Mouse (Mus musculus) bone marrow macrophage, adult 2 months (primary cell): Measurements from ENCODE around the gene Olfr901. TPM values are rescaled to one million over a fixed set of nuclear protein-coding genes. Genes with fewer than 3 reads are reported as not detected.
"Not testable (repeated sequence)": the region's sequence is repeated elsewhere in the genome, so short reads cannot be mapped to it uniquely, and the experiment has no call there.

Experiments
- H3K27ac ChIP-seq: 2 replicates; pipeline ENCODE4 v1.5.1; 2012; ENCODE audit warnings: low read depth, low read length; ENCODE audit not compliant: insufficient read depth
- H3K4me1 ChIP-seq: 2 replicates; pipeline ENCODE4 v1.6.1; 2012; ENCODE audit warnings: low read length; ENCODE audit not compliant: control insufficient read depth, insufficient read depth
- H3K4me3 ChIP-seq: 2 replicates; pipeline ENCODE4 v1.5.1; 2012; ENCODE audit warnings: mild to moderate bottlenecking, low read length, moderate library complexity; ENCODE audit not compliant: insufficient read depth
- CTCF ChIP-seq: IDR thresholded peaks from 2 replicates; pipeline ENCODE4 v1.5.1; 2012; ENCODE audit warnings: low read depth, mild to moderate bottlenecking, low read length, moderate library complexity
- POLR2A ChIP-seq: IDR thresholded peaks from 2 replicates; pipeline ENCODE4 v1.6.1; 2012; ENCODE audit warnings: mild to moderate bottlenecking, low read depth, low read length, borderline replicate concordance
- polyA plus RNA-seq: library from polyadenylated mRNA; stranded (reverse); fragments of >200 nt; gene quantifications from 2 replicates; pipeline ENCODE4 v1.2.4, GENCODE M21; 2012; ENCODE audit not compliant: missing spikeins, insufficient read depth, insufficient read length

Gene Olfr901
- polyA plus RNA-seq = not detected in 2 replicates

DNA sequence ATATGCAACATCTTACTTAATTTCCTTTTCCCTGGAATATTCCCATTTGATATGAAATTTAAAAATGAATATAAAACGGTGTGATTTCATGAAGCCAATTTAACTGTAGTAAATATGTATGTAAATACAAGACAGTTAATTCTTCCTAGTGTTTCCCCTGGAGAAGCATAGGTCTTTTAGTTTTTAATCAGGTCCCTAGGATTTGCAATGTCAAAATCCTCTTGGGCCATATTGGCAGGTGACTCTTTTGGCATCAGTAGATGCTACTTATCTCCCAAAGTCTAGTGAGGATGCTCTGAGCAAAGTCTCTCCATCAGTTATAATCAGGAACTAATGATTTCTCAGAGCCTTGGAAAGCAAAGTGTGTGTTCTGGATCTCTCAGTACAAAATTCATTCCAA is at the start of gene Olfr901:
Gene Olfr901 (plus strand): TSS at position 301 of the 400 bp plus-strand sequence.
- H3K4me3 ChIP-seq = no peak within 1 kb of the TSS
- TF ChIP-seq CTCF (no peak), POLR2A (no peak)
- no peak within 1 kb of the TSS for H3K27ac ChIP-seq
- no peaks in the 10 kb centered on the region for H3K4me1 ChIP-seq

DNA sequence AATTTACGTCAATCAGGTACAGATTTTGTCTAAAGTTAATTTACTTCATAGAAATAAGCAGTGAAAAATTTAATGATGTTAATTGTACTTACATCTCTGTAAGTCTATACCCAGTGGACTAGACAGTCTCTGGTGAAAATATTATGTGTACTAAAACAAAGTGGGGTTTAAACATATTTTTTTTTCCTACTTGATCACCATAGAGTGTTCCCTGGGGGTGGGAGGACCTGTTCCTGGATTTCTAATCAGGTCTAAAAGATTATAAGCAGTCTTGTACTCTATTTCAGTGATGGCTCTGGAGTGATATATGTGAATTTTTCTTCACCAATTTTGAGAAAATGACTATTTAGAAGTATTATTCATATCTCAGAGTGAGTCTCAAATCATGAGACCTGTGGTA is 27.9 kb upstream of the Olfr901 start, which contains the start of gene Olfr147:
Gene Olfr147 (plus strand): TSS at position 301 of the 400 bp plus-strand sequence.
- TF ChIP-seq CTCF (no peak), POLR2A (no peak)
- H3K4me3 ChIP-seq = no peak within 1 kb of the TSS
- no peaks in the 10 kb centered on the region for H3K4me1 ChIP-seq
- H3K27ac ChIP-seq = no peak within 1 kb of the TSS

DNA sequence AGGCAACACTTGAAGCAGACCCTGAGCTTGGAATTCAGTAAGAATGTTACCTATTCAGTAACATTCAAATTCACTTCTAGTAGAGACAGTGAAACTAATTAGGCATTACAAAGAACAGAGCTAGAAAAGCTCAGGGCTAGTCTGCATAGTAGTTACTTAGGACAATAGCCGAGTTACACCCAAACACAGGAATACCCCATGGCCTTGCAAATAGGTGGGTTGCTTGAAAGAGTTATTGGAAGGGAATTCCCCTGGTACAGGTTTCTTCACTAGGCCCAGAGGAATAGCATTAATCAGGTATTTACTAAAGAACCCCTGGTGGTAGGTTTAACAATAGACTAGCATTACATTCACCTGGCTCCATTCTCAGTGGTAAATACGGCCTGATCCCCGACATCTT is 21.8 kb upstream of the Olfr901 start:
- H3K4me3 ChIP-seq, H3K27ac ChIP-seq, H3K4me1 ChIP-seq: not testable (repeated sequence)

DNA sequence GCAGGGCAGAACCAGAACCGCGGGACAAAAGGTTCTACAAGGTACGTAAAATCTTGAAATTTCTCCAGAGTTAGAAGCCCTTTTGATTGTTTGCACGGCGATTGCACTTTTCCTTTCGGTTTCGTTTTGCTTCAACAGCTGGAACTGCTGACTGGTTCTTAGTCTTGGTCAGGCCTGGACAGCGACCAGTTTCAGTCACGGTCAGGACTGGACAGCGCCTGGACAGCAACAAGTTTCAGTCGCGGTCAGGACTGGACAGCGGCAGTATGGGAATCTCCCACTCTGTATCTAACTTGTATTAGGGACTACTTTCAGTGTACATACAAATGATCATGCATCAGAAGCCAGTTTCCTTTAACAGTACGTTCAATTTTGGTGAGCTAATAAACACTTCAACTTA is 15.8 kb upstream of the Olfr901 start:
- H3K4me3 ChIP-seq, H3K4me1 ChIP-seq, H3K27ac ChIP-seq: not testable (repeated sequence)

DNA sequence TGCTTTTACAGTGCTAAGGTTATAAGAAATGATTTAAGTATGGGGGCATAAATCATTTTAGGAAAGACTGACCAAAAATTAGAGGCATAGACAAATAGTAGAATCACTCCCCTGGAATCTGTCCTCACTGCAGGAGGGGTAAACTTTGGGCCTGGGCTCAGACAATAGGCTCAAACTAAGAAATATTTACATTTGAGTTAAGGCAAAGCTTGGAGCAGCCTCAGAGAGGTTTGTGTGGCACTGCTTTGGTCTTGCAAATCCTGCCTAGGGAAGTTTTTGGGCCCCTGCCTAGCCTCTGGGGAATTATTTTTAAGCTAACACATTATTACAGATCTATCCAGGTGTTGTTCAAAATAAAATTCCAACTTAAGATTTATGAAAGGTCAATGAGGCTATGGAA is 5.5 kb upstream of the Olfr901 start:
- TF ChIP-seq CTCF (no peak), POLR2A (no peak)
- no peaks in the 10 kb centered on the region for H3K4me1 ChIP-seq
- no peak overlapping the region for H3K4me3 ChIP-seq
- no peak overlapping the region for H3K27ac ChIP-seq

DNA sequence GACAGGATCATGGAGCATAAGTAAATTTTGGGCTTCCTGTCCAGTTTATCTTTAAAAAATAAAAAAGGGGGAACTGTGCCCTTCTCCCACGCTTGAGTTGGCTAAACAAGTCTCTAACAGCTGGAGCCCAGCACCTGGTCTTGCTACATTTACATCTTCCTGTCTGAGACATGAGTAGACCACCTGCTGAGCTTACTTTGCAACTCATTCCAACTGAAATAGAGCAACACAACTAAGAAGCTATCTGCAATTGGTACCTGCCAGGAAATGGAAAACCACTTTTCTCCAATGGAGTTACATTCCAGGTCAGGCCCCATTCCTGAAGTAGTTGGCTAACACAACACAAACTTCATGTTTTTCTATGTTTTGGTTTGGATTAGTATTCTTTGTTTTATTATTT is 2.2 kb upstream of the Olfr901 start:
- H3K4me3 ChIP-seq = no peak overlapping the region
- TF ChIP-seq CTCF (no peak), POLR2A (no peak)
- H3K4me1 ChIP-seq = no peaks in the 10 kb centered on the region
- no peak overlapping the region for H3K27ac ChIP-seq

DNA sequence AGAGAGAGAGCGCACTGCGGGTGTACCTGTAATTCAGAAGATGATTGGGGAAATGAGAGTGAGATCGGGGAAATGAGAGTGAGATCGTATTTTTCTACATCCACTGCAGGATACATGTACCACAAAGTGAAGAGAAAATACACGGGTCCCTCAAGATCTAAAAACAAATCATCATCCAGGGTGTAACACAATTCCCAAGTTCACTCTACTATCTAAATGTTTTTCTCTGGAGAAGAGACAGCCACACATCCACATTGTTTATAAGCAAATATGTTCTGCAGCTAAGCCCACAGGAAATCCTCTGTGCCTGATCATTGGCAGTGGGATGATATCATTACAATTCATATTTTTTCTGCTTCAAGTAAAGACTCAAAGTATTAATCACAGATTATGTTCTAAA is 18.1 kb downstream of the Olfr901 start, which contains the start of gene Olfr902:
Gene Olfr902 (plus strand): TSS at position 301 of the 400 bp plus-strand sequence.
- H3K27ac ChIP-seq = no peak within 1 kb of the TSS
- no peaks in the 10 kb centered on the region for H3K4me1 ChIP-seq
- no peak within 1 kb of the TSS for H3K4me3 ChIP-seq
- TF ChIP-seq POLR2A (no peak), CTCF (no peak)

DNA sequence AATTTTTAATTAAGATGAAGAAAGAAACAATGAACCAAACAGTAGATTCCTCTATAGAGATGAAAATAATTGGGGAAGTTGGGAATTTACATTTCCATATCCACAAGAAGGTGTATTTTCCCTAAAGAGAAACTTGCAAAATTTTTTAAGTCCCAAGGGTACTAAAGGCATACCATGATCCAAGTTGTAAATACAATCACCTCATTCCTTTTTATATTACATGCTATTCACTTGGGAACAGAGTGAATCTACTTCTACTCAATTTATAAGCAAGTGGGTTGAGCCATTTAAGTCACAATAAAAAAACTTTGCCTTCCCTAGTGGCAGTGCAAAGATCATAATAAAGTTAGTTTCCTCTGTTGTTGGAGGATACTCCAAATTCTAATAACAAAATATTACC is 33.6 kb downstream of the Olfr901 start, which contains the start of gene Olfr904:
Gene Olfr904 (plus strand): TSS at position 301 of the 400 bp plus-strand sequence.
- no peak within 1 kb of the TSS for H3K4me3 ChIP-seq
- TF ChIP-seq POLR2A = no peak
- no peak for TF ChIP-seq CTCF
- H3K4me1 ChIP-seq = no peaks in the 10 kb centered on the region
- H3K27ac ChIP-seq = no peak within 1 kb of the TSS

DNA sequence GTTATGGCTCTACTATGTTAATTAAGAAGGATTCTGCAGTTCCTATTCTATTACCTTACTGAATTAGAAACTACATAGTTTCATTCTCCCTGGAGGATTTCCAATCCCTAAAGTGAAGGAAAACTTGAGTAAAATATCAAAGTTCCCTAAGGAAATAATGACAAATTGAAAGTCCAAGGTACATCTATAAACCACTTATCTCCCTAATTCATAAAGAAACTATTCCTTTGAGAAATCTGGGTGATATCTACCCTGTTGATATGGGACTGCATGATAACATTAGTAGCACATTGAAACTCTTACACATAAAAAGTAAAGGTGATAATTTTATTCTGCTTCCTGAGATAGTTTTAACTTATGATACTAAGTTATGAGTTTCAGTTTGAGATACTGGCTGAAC is 41.6 kb downstream of the Olfr901 start, which contains the start of gene Olfr905:
Gene Olfr905 (plus strand): TSS at position 301 of the 400 bp plus-strand sequence.
- Histone ChIP-seq H3K27ac (no peak within 1 kb of the TSS), H3K4me1 (no peaks in the 10 kb centered on the region), H3K4me3 (no peak within 1 kb of the TSS)
- TF ChIP-seq POLR2A (no peak), CTCF (no peak)

Other genes starting within 250 kb of the Olfr901 start
- not detected in 2 replicates for gene Olfr891, start 248.6 kb upstream of the Olfr901 start, polyA plus RNA-seq
- not detected in 2 replicates for gene Olfr893, start 221.1 kb upstream of the Olfr901 start, polyA plus RNA-seq
- not detected in 2 replicates for gene Olfr894, start 211.4 kb upstream of the Olfr901 start, polyA plus RNA-seq
- gene Olfr143, start 176.7 kb upstream of the Olfr901 start, polyA plus RNA-seq = not detected in 2 replicates
- not detected in 2 replicates for gene Olfr895, start 161.6 kb upstream of the Olfr901 start, polyA plus RNA-seq
- gene Olfr896-ps1, start 138.3 kb upstream of the Olfr901 start, polyA plus RNA-seq = not detected in 2 replicates
- not detected in 2 replicates for gene Olfr25, start 100.4 kb upstream of the Olfr901 start, polyA plus RNA-seq
- not detected in 2 replicates for gene Olfr898, start 81.0 kb upstream of the Olfr901 start, polyA plus RNA-seq
- gene Olfr250, start 62.6 kb upstream of the Olfr901 start, polyA plus RNA-seq = not detected in 2 replicates
- not detected in 2 replicates for gene Olfr251, start 52.4 kb upstream of the Olfr901 start, polyA plus RNA-seq
- gene Olfr147, start 27.8 kb upstream of the Olfr901 start, polyA plus RNA-seq = not detected in 2 replicates
- gene Olfr902, start 18.2 kb downstream of the Olfr901 start, polyA plus RNA-seq = not detected in 2 replicates
- not detected in 2 replicates for gene Olfr904, start 33.7 kb downstream of the Olfr901 start, polyA plus RNA-seq
- gene Olfr905, start 41.7 kb downstream of the Olfr901 start, polyA plus RNA-seq = 0.16 and 0.41 TPM in 2 replicates
- not detected in 2 replicates for gene Olfr906, start 57.6 kb downstream of the Olfr901 start, polyA plus RNA-seq
- gene Olfr907, start 66.3 kb downstream of the Olfr901 start, polyA plus RNA-seq = not detected in 2 replicates
- gene Olfr911-ps1, start 92.1 kb downstream of the Olfr901 start, polyA plus RNA-seq = not detected in 2 replicates
- gene Olfr910, start 108.4 kb downstream of the Olfr901 start, polyA plus RNA-seq = not detected in 2 replicates
- 0.15 TPM in 2 replicates for gene Olfr912, start 150.7 kb downstream of the Olfr901 start, polyA plus RNA-seq
- not detected in 2 replicates for gene Olfr913, start 163.3 kb downstream of the Olfr901 start, polyA plus RNA-seq
- not detected in 2 replicates for gene Olfr914, start 175.6 kb downstream of the Olfr901 start, polyA plus RNA-seq
- not detected in 2 replicates for gene Olfr916, start 230.4 kb downstream of the Olfr901 start, polyA plus RNA-seq
- gene Olfr917, start 236.4 kb downstream of the Olfr901 start, polyA plus RNA-seq = not detected in 2 replicates
- not detected in 2 replicates for gene Olfr918, start 245.1 kb downstream of the Olfr901 start, polyA plus RNA-seq